Mouse (Mus musculus): Measurements from ENCODE around the gene 4930544D05Rik.

Gene 4930544D05Rik

GRCm38 (mm10) chr11:70655571-70656455 lies 40.2 kb downstream of the 4930544D05Rik start:
- peak in 1 of 2 experiments; percentile 37 for DNase-seq (ENCODE audit: low spot score in 2 of 2)

- DNase-seq (ENCODE audit: low spot score in 2 of 2) = no peak
Measured at GRCm38 (mm10) chr11:70656456-70656927, 40.8 kb downstream of the 4930544D05Rik start.

GRCm38 (mm10) chr11:70656964-70657363 lies 41.3 kb downstream of the 4930544D05Rik start, which contains the start of gene Eno3:
TSS of gene Eno3 (plus strand) at chr11:70657202.
- no peak for DNase-seq (ENCODE audit: low spot score in 2 of 2)

DNA sequence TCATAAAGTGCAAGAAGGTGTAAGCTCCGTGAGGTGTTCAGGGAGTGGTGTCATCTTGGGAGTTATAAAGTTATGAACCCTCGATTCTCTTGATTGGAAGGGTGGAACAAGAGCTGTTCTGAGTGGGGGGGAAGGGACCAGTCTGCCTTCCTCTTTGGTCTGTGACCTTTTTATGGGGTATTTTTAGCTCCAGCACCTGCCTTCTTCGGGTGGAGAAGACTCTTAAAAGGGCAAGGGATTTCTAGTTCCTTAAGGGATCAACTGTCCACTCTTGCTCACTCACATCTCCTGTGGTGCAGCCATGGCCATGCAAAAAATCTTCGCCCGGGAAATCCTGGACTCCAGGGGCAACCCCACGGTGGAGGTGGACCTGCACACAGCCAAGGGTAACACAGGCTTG lies 41.9 kb downstream of the 4930544D05Rik start:
- no peak for DNase-seq (ENCODE audit: low spot score in 2 of 2)

DNA sequence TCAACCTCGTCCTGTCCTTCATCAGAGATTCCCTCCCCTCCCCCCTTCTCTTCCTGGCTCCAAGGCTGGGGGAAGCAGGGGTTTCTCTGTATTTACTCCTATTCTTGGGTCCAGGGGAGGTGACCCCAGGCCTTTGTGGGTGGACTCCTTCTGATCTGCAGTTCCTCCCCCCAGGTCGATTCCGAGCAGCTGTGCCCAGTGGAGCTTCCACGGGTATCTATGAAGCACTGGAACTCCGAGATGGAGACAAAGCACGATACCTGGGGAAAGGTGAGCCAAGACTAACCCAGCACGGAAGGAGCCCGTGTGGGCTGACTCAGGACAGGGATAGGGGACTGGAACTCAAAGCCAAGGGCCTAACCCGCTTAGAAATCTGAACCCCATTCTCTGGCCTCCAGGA lies 42.3 kb downstream of the 4930544D05Rik start:
- DNase-seq (ENCODE audit: low spot score in 2 of 2) = no peak

DNA sequence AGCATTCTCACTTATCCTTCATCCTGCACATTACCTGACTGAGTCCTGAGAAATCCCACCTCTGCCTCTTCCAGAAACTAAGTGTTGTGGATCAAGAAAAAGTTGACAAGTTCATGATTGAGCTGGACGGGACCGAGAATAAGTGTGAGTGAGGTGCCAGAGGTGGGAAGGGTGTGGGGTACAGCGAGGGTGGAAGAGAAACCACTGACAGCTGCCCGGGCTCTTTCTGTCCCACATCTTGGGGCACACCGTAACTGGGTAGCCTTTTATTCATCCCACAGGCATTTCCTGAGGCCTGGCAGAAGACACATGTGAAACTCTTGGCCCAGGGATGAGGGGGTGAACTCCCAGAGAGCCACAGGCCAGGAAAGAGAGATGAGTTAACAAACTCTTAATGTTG lies 42.9 kb downstream of the 4930544D05Rik start:
- DNase-seq (ENCODE audit: low spot score in 2 of 2) = no peak

DNA sequence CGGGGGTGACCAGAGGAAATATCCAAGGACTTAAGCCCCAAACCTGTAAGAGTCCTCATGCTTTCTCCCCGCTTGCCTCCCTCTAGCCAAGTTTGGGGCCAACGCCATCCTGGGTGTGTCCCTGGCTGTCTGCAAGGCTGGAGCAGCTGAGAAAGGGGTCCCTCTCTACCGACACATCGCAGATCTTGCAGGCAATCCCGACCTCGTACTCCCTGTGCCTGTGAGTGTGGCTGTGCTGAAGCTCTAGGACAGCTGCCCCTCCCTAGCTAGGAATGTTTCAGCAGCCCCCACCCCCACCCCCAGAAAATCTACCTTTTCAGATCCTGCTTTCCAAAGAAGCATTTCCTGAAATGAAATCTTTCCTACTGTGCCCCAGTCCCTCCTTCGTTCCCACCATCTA lies 43.3 kb downstream of the 4930544D05Rik start:
- no peak for DNase-seq (ENCODE audit: low spot score in 2 of 2)

- no peak for DNase-seq (ENCODE audit: low spot score in 2 of 2)
Measured at GRCm38 (mm10) chr11:70660571-70660970, 44.9 kb downstream of the 4930544D05Rik start.

DNA sequence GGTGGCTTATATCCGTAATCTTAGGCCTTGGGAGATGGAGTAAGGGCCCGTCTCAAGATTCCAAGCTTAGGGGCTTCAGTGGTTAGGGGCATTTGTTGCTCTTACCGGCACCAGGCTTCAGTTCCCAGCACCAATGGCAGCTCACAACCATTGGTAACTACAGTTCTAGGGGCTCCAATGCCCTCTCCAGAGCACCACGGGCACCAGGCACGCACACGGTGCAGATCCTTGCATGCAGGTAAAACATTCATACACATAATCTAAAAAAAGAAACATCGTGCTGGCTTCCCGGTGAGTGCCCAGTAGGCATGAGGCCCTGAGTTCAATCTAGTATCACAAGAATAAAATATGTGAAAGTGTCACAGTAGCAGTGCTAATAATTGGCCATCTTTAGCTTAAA lies 47.5 kb downstream of the 4930544D05Rik start:
- no peak for DNase-seq (ENCODE audit: low spot score in 2 of 2)

DNA sequence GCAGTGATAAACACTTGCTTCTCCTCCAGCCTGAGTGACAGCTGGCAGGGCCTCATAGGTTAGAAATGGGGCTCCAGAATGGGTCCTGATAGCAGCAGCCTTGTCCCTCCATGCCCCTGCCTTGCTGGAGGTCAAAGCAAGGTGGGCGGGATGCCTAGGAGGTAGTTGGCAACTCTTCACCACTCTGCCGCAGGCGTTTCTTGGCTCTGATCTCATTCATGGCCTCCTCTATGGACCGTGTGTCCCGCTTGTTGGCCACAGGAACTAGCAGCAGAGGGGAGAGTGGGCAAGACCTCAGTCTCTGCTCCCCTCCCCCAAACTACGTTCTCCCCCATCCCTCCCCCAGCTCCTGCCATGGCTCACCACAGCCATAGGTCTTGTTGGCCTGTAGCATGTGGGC lies 48.3 kb downstream of the 4930544D05Rik start:
- no peak for DNase-seq (ENCODE audit: low spot score in 2 of 2)

DNA sequence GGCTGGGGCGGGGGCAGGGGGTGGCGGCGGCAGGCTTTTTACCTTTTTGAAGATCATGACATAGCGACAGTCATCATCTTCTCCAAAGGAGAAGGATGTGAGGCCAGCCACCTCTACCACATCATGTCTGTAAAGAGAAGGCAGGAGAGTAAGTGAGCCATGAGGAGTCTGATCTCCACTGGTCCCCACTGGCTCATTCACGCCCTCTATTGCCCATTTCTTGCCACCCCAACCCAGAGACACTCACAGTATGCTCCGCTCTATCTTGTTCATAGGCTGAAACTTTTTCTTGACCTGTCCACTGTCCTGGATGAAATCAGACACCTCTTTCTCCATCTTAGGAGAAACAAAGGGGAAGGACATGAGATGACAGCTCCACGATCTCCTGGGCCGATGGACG lies 49.1 kb downstream of the 4930544D05Rik start:
- DNase-seq (ENCODE audit: low spot score in 2 of 2) = no peak
